Mouse (Mus musculus): Measurements from ENCODE around the gene Rab5b. TPM values are rescaled to one million over a fixed set of nuclear protein-coding genes. Genes with fewer than 3 reads are reported as not detected.
"Not testable (repeated sequence)": the region's sequence is repeated elsewhere in the genome, so short reads cannot be mapped to it uniquely, and the experiment has no call there.

Rab5b gene
- polyA plus RNA-seq, 1 experiment from 2014 or later, result 61.6 TPM

DNA sequence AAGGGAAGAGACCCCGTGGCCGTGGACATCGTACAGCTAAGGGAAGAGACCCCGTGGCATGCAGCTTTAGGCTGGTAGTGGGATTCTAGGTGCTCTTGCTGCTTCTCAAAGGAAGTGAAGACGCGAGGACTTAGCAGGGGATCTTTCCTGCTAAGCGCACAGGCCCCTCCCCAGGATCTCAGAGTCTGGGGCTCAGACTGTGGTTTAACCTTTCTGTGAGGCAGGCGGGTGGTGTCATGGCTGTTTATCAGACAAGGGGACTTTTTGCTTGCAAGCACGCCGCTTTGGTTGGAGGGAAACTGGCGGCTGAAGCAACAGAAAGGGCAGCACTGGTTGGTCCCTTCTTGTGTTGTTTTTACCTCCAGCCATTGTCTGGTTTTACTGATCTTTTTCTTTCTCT is 59.1 kb downstream of the Rab5b start:
- no peak overlapping the region for H3K4me3 ChIP-seq (ENCODE audit: low read length)
- H3K4me2 ChIP-seq (ENCODE audit: low read depth, low read length), result no peak overlapping the region
- WGBS, result 26% methylated on average over 11 of the region's 11 CpGs
- ATAC-seq, result no peak
- H3K9ac ChIP-seq (ENCODE audit: low read depth, low read length), result no peak overlapping the region
- no peak overlapping the region for H3K27ac ChIP-seq (ENCODE audit: low read length)
- no peaks in the 10 kb centered on the region for H3K4me1 ChIP-seq (ENCODE audit: control insufficient read depth, insufficient read depth, low read length)
- no peaks in the 10 kb centered on the region for H3K36me3 ChIP-seq (ENCODE audit: control insufficient read depth, insufficient read depth, low read length)
- H3K9me3 ChIP-seq (ENCODE audit: control insufficient read depth, low read length), result no peaks in the 10 kb centered on the region
- H3K27me3 ChIP-seq (replicated peaks; ENCODE audit: control insufficient read depth, insufficient read depth, low read length), result no peaks in the 10 kb centered on the region

DNA sequence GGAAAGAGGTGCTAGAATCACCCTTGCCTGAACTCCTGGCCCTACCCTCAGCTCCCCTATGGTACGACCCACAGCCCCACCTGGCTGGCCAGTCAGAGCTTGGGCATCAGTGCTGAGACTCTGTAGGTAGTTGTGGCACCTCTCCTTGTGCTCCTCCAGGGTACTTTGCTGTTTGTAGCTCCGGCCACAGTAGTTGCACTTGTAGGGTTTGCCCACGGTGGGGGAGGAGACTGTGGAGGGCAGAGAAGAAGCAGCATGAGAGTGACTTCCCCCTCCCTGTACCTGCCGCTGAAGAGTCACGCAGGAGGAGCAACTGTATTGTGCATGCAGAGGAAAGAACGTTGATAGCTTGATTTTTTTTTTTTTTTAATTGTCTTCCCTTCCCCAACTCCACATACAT is 59.5 kb downstream of the Rab5b start:
- Histone ChIP-seq H3K4me2 (ENCODE audit: low read depth, low read length) (no peak overlapping the region), H3K4me3 (ENCODE audit: low read length) (no peak overlapping the region), H3K27me3 (replicated peaks; ENCODE audit: control insufficient read depth, insufficient read depth, low read length) (no peaks in the 10 kb centered on the region), H3K9ac (ENCODE audit: low read depth, low read length) (no peak overlapping the region), H3K9me3 (ENCODE audit: control insufficient read depth, low read length) (no peaks in the 10 kb centered on the region), H3K27ac (ENCODE audit: low read length) (no peak overlapping the region), H3K36me3 (ENCODE audit: control insufficient read depth, insufficient read depth, low read length) (no peaks in the 10 kb centered on the region), H3K4me1 (ENCODE audit: control insufficient read depth, insufficient read depth, low read length) (peaks cover 4% of the 10 kb centered on the region)
- 56% methylated on average over 6 of the region's 6 CpGs for WGBS
- no peak for ATAC-seq

- WGBS, result 91% methylated on average over 13 of the region's 13 CpGs
- H3K4me3 ChIP-seq (ENCODE audit: low read length), result no peak overlapping the region
- H3K36me3 ChIP-seq (ENCODE audit: control insufficient read depth, insufficient read depth, low read length), result no peaks in the 10 kb centered on the region
- H3K27me3 ChIP-seq (replicated peaks; ENCODE audit: control insufficient read depth, insufficient read depth, low read length), result no peaks in the 10 kb centered on the region
- ATAC-seq, result no peak
- no peak overlapping the region for H3K4me2 ChIP-seq (ENCODE audit: low read depth, low read length)
- H3K4me1 ChIP-seq (ENCODE audit: control insufficient read depth, insufficient read depth, low read length), result peaks cover 5% of the 10 kb centered on the region
- no peak overlapping the region for H3K9ac ChIP-seq (ENCODE audit: low read depth, low read length)
- no peaks in the 10 kb centered on the region for H3K9me3 ChIP-seq (ENCODE audit: control insufficient read depth, low read length)
- no peak overlapping the region for H3K27ac ChIP-seq (ENCODE audit: low read length)
Measured at GRCm38 (mm10) chr10:128635697-128636096, 60.4 kb downstream of the Rab5b start.

DNA sequence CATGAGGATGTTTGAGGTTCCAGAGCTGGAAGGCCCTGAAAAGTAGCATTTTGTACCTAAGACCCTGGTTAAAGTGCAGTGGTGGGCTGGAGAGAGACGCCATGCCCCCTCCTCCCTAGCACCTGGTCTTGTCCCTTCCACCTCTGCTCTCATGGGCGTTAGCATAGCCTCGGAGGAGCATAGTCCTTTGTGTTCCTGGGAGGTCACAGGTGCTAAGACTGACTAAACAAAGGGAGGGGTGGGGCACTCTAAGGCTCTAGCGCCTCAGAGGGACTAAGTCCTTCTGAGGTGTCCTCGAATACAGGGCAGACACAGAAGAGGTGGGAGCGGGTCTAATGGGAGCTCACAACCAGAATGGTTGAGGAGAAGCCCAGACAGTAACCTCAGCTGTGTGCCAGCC is 64.5 kb downstream of the Rab5b start:
- Histone ChIP-seq H3K9ac (ENCODE audit: low read depth, low read length) (0 out of 2 replicates have a peak overlapping the region, but pooled peaks have one; percentile 4), H3K27ac (ENCODE audit: low read length) (no peak overlapping the region), H3K36me3 (ENCODE audit: control insufficient read depth, insufficient read depth, low read length) (no peaks in the 10 kb centered on the region), H3K4me1 (ENCODE audit: control insufficient read depth, insufficient read depth, low read length) (peaks cover 5% of the 10 kb centered on the region), H3K9me3 (ENCODE audit: control insufficient read depth, low read length) (no peaks in the 10 kb centered on the region), H3K4me2 (ENCODE audit: low read depth, low read length) (no peak overlapping the region), H3K4me3 (ENCODE audit: low read length) (no peak overlapping the region), H3K27me3 (replicated peaks; ENCODE audit: control insufficient read depth, insufficient read depth, low read length) (no peaks in the 10 kb centered on the region)
- WGBS, result 15% methylated on average over 6 of the region's 6 CpGs
- ATAC-seq, result peak; percentile 14; the same call in 1 of the 2 replicates

GRCm38 (mm10) chr10:128630306-128630705 is 65.8 kb downstream of the Rab5b start:
- H3K4me1 ChIP-seq (ENCODE audit: control insufficient read depth, insufficient read depth, low read length); H3K27ac ChIP-seq (ENCODE audit: low read length); ATAC-seq; H3K9ac ChIP-seq (ENCODE audit: low read depth, low read length); H3K9me3 ChIP-seq (ENCODE audit: control insufficient read depth, low read length); H3K27me3 ChIP-seq (replicated peaks; ENCODE audit: control insufficient read depth, insufficient read depth, low read length); H3K4me3 ChIP-seq (ENCODE audit: low read length); H3K36me3 ChIP-seq (ENCODE audit: control insufficient read depth, insufficient read depth, low read length); H3K4me2 ChIP-seq (ENCODE audit: low read depth, low read length): not testable (repeated sequence)
- 91% methylated on average over 5 of the region's 5 CpGs for WGBS

GRCm38 (mm10) chr10:128629746-128630145 is 66.3 kb downstream of the Rab5b start:
- Histone ChIP-seq H3K9ac (ENCODE audit: low read depth, low read length) (no peak overlapping the region), H3K4me3 (ENCODE audit: low read length) (no peak overlapping the region), H3K27ac (ENCODE audit: low read length) (no peak overlapping the region), H3K4me1 (ENCODE audit: control insufficient read depth, insufficient read depth, low read length) (peaks cover 14% of the 10 kb centered on the region), H3K4me2 (ENCODE audit: low read depth, low read length) (no peak overlapping the region), H3K27me3 (replicated peaks; ENCODE audit: control insufficient read depth, insufficient read depth, low read length) (no peaks in the 10 kb centered on the region), H3K9me3 (ENCODE audit: control insufficient read depth, low read length) (no peaks in the 10 kb centered on the region), H3K36me3 (ENCODE audit: control insufficient read depth, insufficient read depth, low read length) (no peaks in the 10 kb centered on the region)
- WGBS, result 78% methylated on average over 2 of the region's 2 CpGs
- ATAC-seq, result no peak

- no peak overlapping the region for H3K9ac ChIP-seq (ENCODE audit: low read depth, low read length)
- WGBS, result 83% methylated on average over 10 of the region's 10 CpGs
- H3K36me3 ChIP-seq (ENCODE audit: control insufficient read depth, insufficient read depth, low read length), result peaks cover 8% of the 10 kb centered on the region
- H3K9me3 ChIP-seq (ENCODE audit: control insufficient read depth, low read length), result no peaks in the 10 kb centered on the region
- H3K4me3 ChIP-seq (ENCODE audit: low read length), result no peak overlapping the region
- H3K4me2 ChIP-seq (ENCODE audit: low read depth, low read length), result no peak overlapping the region
- peaks cover 14% of the 10 kb centered on the region for H3K4me1 ChIP-seq (ENCODE audit: control insufficient read depth, insufficient read depth, low read length)
- ATAC-seq, result no peak
- no peak overlapping the region for H3K27ac ChIP-seq (ENCODE audit: low read length)
- no peaks in the 10 kb centered on the region for H3K27me3 ChIP-seq (replicated peaks; ENCODE audit: control insufficient read depth, insufficient read depth, low read length)
Measured at GRCm38 (mm10) chr10:128627398-128628317, 68.4 kb downstream of the Rab5b start.

Other genes with a start within 250 kb of the Rab5b start
- 46.6 and 51.1 TPM in 2 replicates for gene Smarcc2, start 237.0 kb downstream of the Rab5b start, polyA plus RNA-seq (2015; fragmentation: Nextera tagmentation; extraction: Ambion mirVana)
- 1,841 and 1,876 TPM in 2 replicates for gene Myl6, start 202.1 kb downstream of the Rab5b start, polyA plus RNA-seq (2015; fragmentation: Nextera tagmentation; extraction: Ambion mirVana)
- 2.8 TPM in 2 replicates for gene Myl6b, start 197.6 kb downstream of the Rab5b start, polyA plus RNA-seq (2015; fragmentation: Nextera tagmentation; extraction: Ambion mirVana)
- 24.4 and 25.7 TPM in 2 replicates for gene Esyt1, start 170.4 kb downstream of the Rab5b start, polyA plus RNA-seq (2015; fragmentation: Nextera tagmentation; extraction: Ambion mirVana)
- gene Zc3h10, start 148.5 kb downstream of the Rab5b start, polyA plus RNA-seq (2015; fragmentation: Nextera tagmentation; extraction: Ambion mirVana), result 13.3 and 13.6 TPM in 2 replicates
- gene Rpl41, start 147.0 kb downstream of the Rab5b start, polyA plus RNA-seq (2015; fragmentation: Nextera tagmentation; extraction: Ambion mirVana), result 3,191 and 3,364 TPM in 2 replicates
- 171 and 196 TPM in 2 replicates for gene Pa2g4, start 130.3 kb downstream of the Rab5b start, polyA plus RNA-seq (2015; fragmentation: Nextera tagmentation; extraction: Ambion mirVana)
- gene Erbb3, start 106.6 kb downstream of the Rab5b start, polyA plus RNA-seq (2015; fragmentation: Nextera tagmentation; extraction: Ambion mirVana), result 29.6 and 34.9 TPM in 2 replicates
- 580 and 624 TPM in 2 replicates for gene Rps26, start 69.5 kb downstream of the Rab5b start, polyA plus RNA-seq (2015; fragmentation: Nextera tagmentation; extraction: Ambion mirVana)
- 1.6 and 2.0 TPM in 2 replicates for gene Ikzf4, start 50.3 kb downstream of the Rab5b start, polyA plus RNA-seq (2015; fragmentation: Nextera tagmentation; extraction: Ambion mirVana)
- gene Suox, start 22.2 kb downstream of the Rab5b start, polyA plus RNA-seq (2015; fragmentation: Nextera tagmentation; extraction: Ambion mirVana), result 11.8 and 13.0 TPM in 2 replicates
- gene Pmel, start 7.9 kb upstream of the Rab5b start, polyA plus RNA-seq (2015; fragmentation: Nextera tagmentation; extraction: Ambion mirVana), result 1.5 and 1.6 TPM in 2 replicates
- 60.4 and 65.2 TPM in 2 replicates for gene Cdk2, start 8.8 kb upstream of the Rab5b start, polyA plus RNA-seq (2015; fragmentation: Nextera tagmentation; extraction: Ambion mirVana)
- gene Dgka, start 48.6 kb upstream of the Rab5b start, polyA plus RNA-seq (2015; fragmentation: Nextera tagmentation; extraction: Ambion mirVana), result 7.8 and 7.9 TPM in 2 replicates
- 28.4 and 31.5 TPM in 2 replicates for gene Pym1, start 51.6 kb upstream of the Rab5b start, polyA plus RNA-seq (2015; fragmentation: Nextera tagmentation; extraction: Ambion mirVana)
- gene Mmp19, start 94.6 kb upstream of the Rab5b start, polyA plus RNA-seq (2015; fragmentation: Nextera tagmentation; extraction: Ambion mirVana), result 0.66 and 0.81 TPM in 2 replicates
- 45.5 and 45.8 TPM in 2 replicates for gene Dnajc14, start 107.8 kb upstream of the Rab5b start, polyA plus RNA-seq (2015; fragmentation: Nextera tagmentation; extraction: Ambion mirVana)
- 11.6 and 13.4 TPM in 2 replicates for gene Tmem198b, start 108.1 kb upstream of the Rab5b start, polyA plus RNA-seq (2015; fragmentation: Nextera tagmentation; extraction: Ambion mirVana)
- gene Sarnp, start 121.1 kb upstream of the Rab5b start, polyA plus RNA-seq (2015; fragmentation: Nextera tagmentation; extraction: Ambion mirVana), result 154 and 172 TPM in 2 replicates
- gene Ormdl2, start 125.4 kb upstream of the Rab5b start, polyA plus RNA-seq (2015; fragmentation: Nextera tagmentation; extraction: Ambion mirVana), result 126 and 132 TPM in 2 replicates
- gene Gdf11, start 195.5 kb upstream of the Rab5b start, polyA plus RNA-seq (2015; fragmentation: Nextera tagmentation; extraction: Ambion mirVana), result 2.1 and 2.2 TPM in 2 replicates
- 794 TPM in 2 replicates for gene Cd63, start 204.7 kb upstream of the Rab5b start, polyA plus RNA-seq (2015; fragmentation: Nextera tagmentation; extraction: Ambion mirVana)
- 18.6 and 18.8 TPM in 2 replicates for gene Rdh5, start 226.6 kb upstream of the Rab5b start, polyA plus RNA-seq (2015; fragmentation: Nextera tagmentation; extraction: Ambion mirVana)
- 208 and 220 TPM in 2 replicates for gene Bloc1s1, start 227.8 kb upstream of the Rab5b start, polyA plus RNA-seq (2015; fragmentation: Nextera tagmentation; extraction: Ambion mirVana)
- 3.3 and 3.7 TPM in 2 replicates for gene Itga7, start 237.6 kb upstream of the Rab5b start, polyA plus RNA-seq (2015; fragmentation: Nextera tagmentation; extraction: Ambion mirVana)

Measured in intestine, embryonic 16.5 days (tissue).